Mouse (Mus musculus) ES-E14 (cell line): ENCODE measurements at regions not wholly inside any gene's neighbourhood (a gene's known extent, or its start where the extent isn't known, plus 50 kb on each side); places are given as distances from the start of the nearest gene placed in this dataset.

Source experiments
- DNase-seq: peaks from one replicate; pipeline ENCODE4 v3.0.0-alpha.2; 2013; ENCODE audit warnings: low read depth, low spot score
- H3K27ac ChIP-seq: 2 replicates; pipeline ENCODE4 v1.5.1; 2012; ENCODE audit warnings: low read depth, mild to moderate bottlenecking, low read length, moderate library complexity, mixed read lengths; ENCODE audit not compliant: poor library complexity, insufficient read depth, severe bottlenecking
- H3K36me3 ChIP-seq: 2 replicates; pipeline ENCODE4 v1.6.1; 2012; ENCODE audit warnings: mild to moderate bottlenecking, low read length, moderate library complexity, mixed read lengths; ENCODE audit not compliant: control insufficient read depth, poor library complexity, insufficient read depth, severe bottlenecking
- H3K4me1 ChIP-seq, 2 experiments: fragments of 150-350 bp in 1 of 2; sonication (generic) in 1 of 2; 2 replicates each; pipeline ENCODE4 v1.6.1; 2012; ENCODE audit warnings: low read length in 2 of 2, mild to moderate bottlenecking in 1 of 2, mixed read lengths in 1 of 2; ENCODE audit not compliant: control insufficient read depth in 2 of 2, insufficient read depth in 2 of 2, poor library complexity in 1 of 2
- H3K4me3 ChIP-seq, 2 experiments: fragments of 150-350 bp in 1 of 2; sonication (generic) in 1 of 2; 2 replicates each; pipeline ENCODE4 v1.5.1; 2012; ENCODE audit warnings: low read length in 2 of 2, low read depth in 1 of 2, mild to moderate bottlenecking in 1 of 2, mixed read lengths in 1 of 2; ENCODE audit not compliant: insufficient read depth in 1 of 2, poor library complexity in 1 of 2, severe bottlenecking in 1 of 2
- H3K9ac ChIP-seq: 2 replicates; pipeline ENCODE4 v1.6.1; 2012; ENCODE audit warnings: low read depth, mild to moderate bottlenecking, low read length, mixed read lengths; ENCODE audit not compliant: poor library complexity, insufficient read depth, severe bottlenecking
- H3K9me3 ChIP-seq: fragments of 150-350 bp; sonication (generic); 2 replicates; pipeline ENCODE4 v1.6.1; 2012; ENCODE audit warnings: low read depth, mild to moderate bottlenecking, low read length; ENCODE audit not compliant: control insufficient read depth, insufficient read depth
- CHD2 ChIP-seq: IDR thresholded peaks from 2 replicates; pipeline ENCODE4 v1.6.1; 2014; ENCODE audit warnings: mild to moderate bottlenecking, low read depth, low read length, inconsistent platforms
- HCFC1 ChIP-seq: IDR thresholded peaks from 2 replicates; pipeline ENCODE4 v1.6.1; 2012; ENCODE audit warnings: low read length, inconsistent platforms, borderline replicate concordance; ENCODE audit not compliant: insufficient read depth
- MAFK ChIP-seq: IDR thresholded peaks from 2 replicates; pipeline ENCODE4 v1.6.1; 2014; ENCODE audit warnings: mild to moderate bottlenecking, low read depth, low read length, inconsistent platforms; ENCODE audit not compliant: insufficient read depth
- ZC3H11A ChIP-seq: IDR thresholded peaks from 2 replicates; pipeline ENCODE4 v1.6.1; 2012; ENCODE audit warnings: low read depth, mild to moderate bottlenecking, inconsistent platforms, low read length, borderline replicate concordance
- ZNF384 ChIP-seq: IDR thresholded peaks from 2 replicates; pipeline ENCODE4 v1.6.1; 2012; ENCODE audit warnings: low read depth, low read length, inconsistent platforms
- in situ Hi-C, 2 experiments: fragments of 600-800 bp; cut with MboI; formaldehyde crosslinking; loops; one replicate each; pipeline ENCODE4 v1.15.1; 2025; ENCODE audit warnings: low sequenced_read_pairs in 2 of 2, inconsistent platforms in 1 of 2; ENCODE audit not compliant: unreplicated experiment in 2 of 2

GRCm38 (mm10) chr5:82253356-82254104, 1101.5 kb downstream of the Tecrl start:
- Histone ChIP-seq H3K9me3 (no peaks in the 10 kb centered on the region), H3K4me1 (peaks cover 0 to 2% of the 10 kb centered on the region in 2 experiments; a peak in 1 of 4 replicates), H3K27ac (peak overlapping the region; percentile 77; the same call in 1 of the 2 replicates), H3K36me3 (no peaks in the 10 kb centered on the region), H3K9ac (no peak overlapping the region), H3K4me3 (no peak overlapping the region)
- TF ChIP-seq CHD2 (no peak), ZNF384 (no peak)
- in situ Hi-C loops: no loop called here
- DNase-seq: peak; percentile 50

- Histone ChIP-seq H3K4me1 (no peaks in the 10 kb centered on the region), H3K9ac (no peak overlapping the region), H3K27ac (no peak overlapping the region), H3K9me3 (no peaks in the 10 kb centered on the region), H3K4me3 (no peak overlapping the region), H3K36me3 (no peaks in the 10 kb centered on the region)
- TF ChIP-seq HCFC1: no peak
- TF ChIP-seq CHD2: no peak
- no peak for TF ChIP-seq ZNF384
- no peak for DNase-seq
- in situ Hi-C loops: no loop called here
Measured at GRCm38 (mm10) chr5:82226329-82226728, 1128.7 kb downstream of the Tecrl start.

- no peak for TF ChIP-seq MAFK
- TF ChIP-seq HCFC1: no peak
- no peak for TF ChIP-seq CHD2
- no peak for TF ChIP-seq ZNF384
- no peak for TF ChIP-seq ZC3H11A
- Histone ChIP-seq H3K9me3 (no peaks in the 10 kb centered on the region), H3K36me3 (no peaks in the 10 kb centered on the region), H3K4me3 (no peak overlapping the region), H3K27ac (no peak overlapping the region), H3K9ac (no peak overlapping the region), H3K4me1 (no peaks in the 10 kb centered on the region)
- no peak for DNase-seq
- in situ Hi-C loops: no loop called here
Measured at GRCm38 (mm10) chr5:82223622-82224021, 1131.4 kb downstream of the Tecrl start.

- no peaks in the 10 kb centered on the region for H3K36me3 ChIP-seq
- H3K27ac ChIP-seq: no peak overlapping the region
- no peaks in the 10 kb centered on the region for H3K4me1 ChIP-seq
- no peak for TF ChIP-seq CHD2
- no peak for TF ChIP-seq ZNF384
- TF ChIP-seq HCFC1: no peak
- TF ChIP-seq ZC3H11A: no peak
- TF ChIP-seq MAFK: no peak
- no peak for DNase-seq
- in situ Hi-C loops: no loop called here
- no peaks in the 10 kb centered on the region for H3K9me3 ChIP-seq
- no peak overlapping the region for H3K4me3 ChIP-seq
- no peak overlapping the region for H3K9ac ChIP-seq
Measured at GRCm38 (mm10) chr5:82203606-82204005, 1151.4 kb downstream of the Tecrl start.
